Mouse (Mus musculus) erythroblast, embryonic 14.5 days (primary cell): Measurements from ENCODE around the gene Trib3.

Experiments
- GATA1 ChIP-seq: IDR thresholded peaks from 2 replicates; pipeline ENCODE4 v1.6.1; 2012; ENCODE audit warnings: low read length, inconsistent platforms, mixed read lengths
- TAL1 ChIP-seq: IDR thresholded peaks from 3 replicates; pipeline ENCODE4 v1.6.1; 2012; ENCODE audit warnings: low read length, inconsistent platforms, mixed read lengths

- TF ChIP-seq GATA1 (no peak), TAL1 (no peak)
These were observed 529 bp upstream of the Trib3 start for GRCm38 (mm10) chr2:152344361-152344760.
